Mouse (Mus musculus): Measurements from ENCODE around the gene Rem1. TPM values are rescaled to one million over a fixed set of nuclear protein-coding genes. Genes with fewer than 3 reads are reported as not detected.

The Rem1 gene
- total RNA-seq (2021) = under 1 TPM; 0.72 to 0.94 TPM
- long read RNA-seq, experiment 1 = 0 reads
- long read RNA-seq, experiment 2, partial matches to known transcripts = 0 of 2 reads
- long read RNA-seq, experiment 2, other reads (novel, unspliced or antisense) = 0 of 2 reads

DNA sequence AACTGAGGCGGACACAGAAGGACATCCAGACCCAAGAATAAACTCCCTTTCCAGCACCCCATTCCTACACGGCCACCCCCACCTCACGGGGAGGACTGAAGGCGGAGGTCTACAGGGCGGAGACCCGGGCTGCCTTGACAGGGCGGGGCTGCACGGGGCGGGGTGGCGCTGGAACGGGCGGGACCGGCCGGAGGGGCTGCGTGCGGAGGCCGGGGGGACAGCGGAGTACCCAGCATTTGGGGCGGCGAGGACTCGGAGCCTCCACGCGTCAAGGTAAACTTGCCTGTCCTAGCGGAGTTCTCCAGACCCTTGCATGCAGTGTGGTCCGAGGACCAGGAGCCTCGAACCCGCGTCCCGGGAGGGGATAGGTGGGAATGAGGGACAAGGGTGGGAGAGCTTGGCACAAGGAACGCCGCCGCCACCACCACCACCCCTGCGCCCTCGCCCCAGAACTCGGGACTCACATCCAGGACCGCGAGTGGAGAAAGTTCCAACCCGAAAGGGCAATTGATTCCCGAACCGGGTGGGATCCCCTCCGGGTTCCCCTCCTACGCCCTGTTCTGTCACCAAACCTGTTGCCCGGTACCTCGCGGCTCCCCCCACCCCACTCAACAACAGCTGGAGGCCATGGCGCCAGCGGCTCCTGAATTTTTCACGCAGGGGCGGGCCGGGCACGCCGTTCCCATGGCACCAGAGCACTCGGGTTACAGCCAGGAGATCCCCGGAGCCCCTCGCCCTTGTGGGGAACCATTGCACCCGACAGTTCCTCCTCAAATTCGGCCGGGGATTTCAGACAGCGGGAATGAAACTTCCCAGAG lies at the start of gene Rem1:
TSS of gene Rem1 (plus strand) at position 178 of the 818 bp plus-strand sequence.
- no peak for DNase-seq (ENCODE audit: low spot score in 2 of 2)

DNA sequence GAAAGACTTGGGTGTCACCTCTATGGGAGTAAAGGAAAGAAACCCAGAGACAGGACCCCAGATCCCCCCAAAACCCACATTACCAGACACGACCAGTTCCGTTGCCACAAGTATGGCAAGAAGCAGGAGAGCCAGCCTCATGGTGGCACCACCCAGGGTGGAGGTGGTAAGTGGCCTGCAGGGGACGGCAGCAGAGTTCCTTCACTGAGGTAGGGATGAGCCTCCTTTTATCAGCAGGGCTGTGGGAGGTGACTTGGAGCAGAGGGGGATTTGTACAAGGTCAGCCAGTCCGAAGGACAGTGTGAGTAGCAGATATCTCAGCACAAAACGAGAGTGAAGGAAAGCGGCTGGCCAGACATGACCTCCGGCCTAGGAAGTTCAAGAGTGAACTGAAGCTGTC lies 46.6 kb upstream of the Rem1 start, which contains the start of gene Defb19:
TSS of gene Defb19 (minus strand) at position 206 of the 400 bp plus-strand sequence.
- no peak for DNase-seq (ENCODE audit: low spot score in 2 of 2)

DNA sequence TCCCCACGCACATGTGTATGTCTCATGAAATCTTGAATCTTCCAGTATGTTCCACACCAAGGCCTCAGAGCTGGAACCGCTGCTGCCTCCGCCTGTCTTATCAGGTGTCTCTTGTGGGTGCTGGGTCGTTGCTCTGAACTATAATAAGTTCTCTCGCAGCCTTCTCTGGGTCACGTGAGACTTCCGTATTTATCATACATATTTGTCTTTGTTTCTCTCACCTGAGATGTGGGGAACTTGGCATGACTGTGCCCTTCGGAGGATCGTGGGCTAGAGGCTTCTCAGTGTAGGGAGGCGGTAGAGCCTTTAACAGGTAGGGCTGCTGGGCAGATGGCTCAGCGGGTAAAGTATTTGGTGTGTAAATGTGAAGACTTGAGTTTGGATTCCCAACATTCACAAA lies 46.1 kb upstream of the Rem1 start:
- DNase-seq (ENCODE audit: low spot score in 2 of 2) = no peak

DNA sequence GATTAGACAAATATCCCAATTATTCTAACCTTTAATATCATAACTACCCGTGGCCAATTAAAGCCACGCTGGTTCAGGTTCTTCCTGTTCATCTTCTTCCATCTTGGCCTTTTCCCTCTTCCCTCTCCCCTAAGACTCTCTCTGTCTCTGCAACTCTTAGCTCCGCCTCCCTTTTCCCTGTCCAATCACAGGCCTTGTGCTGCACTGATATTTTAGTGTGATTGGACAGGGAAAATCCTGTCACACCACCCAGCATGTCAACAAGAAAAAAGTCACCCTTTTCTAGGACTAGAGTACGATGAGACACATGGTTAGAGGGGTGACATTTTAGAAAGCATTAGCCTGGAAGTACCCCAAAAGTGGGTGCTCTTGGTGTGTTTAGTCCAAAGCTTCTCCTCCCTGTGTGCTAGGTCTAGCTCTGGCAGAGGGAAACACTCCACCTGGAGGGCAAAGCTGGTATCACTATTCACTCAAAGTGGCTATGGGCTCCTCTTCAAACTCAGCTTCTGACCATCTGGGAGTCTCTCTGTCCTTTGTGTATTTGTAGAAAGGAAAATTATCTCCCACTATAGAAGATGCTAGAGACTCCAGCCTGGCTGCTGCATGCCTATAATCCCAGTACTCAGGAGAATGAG lies 39.7 kb upstream of the Rem1 start:
- no peak for DNase-seq (ENCODE audit: low spot score in 2 of 2)

DNA sequence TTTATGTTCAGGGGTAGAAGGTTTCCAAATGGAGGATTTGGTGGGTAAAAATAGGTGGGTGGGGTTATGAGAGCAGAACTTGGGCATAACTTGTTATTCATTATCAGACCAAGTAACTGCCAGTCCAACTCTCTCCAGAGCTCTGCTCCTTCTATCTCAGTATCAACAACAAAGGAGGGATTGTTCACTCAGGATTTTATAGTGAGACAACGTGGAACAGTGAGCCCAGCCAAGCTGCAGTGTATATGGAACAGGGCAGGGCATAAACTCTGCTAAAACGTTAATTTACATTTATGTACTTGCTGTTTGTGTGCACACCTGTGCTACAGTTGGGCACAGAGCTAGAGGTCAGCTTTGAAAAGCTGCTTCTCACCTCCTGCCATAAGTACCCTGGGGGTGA lies 38.3 kb upstream of the Rem1 start:
- DNase-seq (ENCODE audit: low spot score in 2 of 2) = no peak

DNA sequence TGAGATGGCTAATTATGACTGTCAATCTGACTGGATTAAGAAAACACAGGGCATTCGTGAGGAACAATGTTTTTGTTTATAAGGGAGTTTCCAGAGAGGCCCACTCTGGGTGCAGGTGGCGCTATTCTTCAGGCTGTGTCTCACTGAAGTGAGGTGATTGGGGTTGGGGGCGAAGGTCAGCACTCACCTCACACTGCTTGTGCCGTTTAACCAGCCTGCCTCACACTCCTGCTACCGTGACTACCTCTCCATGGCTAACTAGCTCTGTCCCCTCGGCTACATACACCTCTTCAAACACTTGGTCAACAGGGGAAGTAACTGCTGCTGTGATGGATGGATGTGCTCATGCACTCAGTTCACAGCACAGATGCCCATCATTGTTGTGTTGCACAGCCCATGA lies 37.7 kb upstream of the Rem1 start:
- DNase-seq (ENCODE audit: low spot score in 2 of 2) = no peak

DNA sequence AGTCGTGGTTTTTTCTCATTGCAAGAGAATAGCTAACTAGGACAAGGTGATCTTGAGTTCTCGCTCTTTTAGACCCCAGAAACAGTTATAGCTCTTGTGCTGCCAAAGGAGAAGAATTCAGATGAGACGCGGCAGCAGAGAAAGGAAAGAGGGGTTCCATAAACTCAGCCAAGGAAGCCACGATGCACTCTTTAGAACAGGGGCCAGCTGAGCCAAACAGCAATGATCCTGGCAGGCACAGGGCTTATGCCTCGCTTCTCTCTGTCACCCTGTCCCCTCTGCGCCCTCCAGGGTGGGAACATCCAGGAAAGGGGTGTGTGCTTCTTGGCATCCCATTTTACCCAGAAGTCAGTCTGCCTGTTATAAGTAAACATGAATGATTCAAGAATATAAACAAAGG lies 27.5 kb upstream of the Rem1 start, which contains the start of gene Defb45:
TSS of gene Defb45 (minus strand) at position 101 of the 400 bp plus-strand sequence.
- DNase-seq (ENCODE audit: low spot score in 2 of 2) = no peak

DNA sequence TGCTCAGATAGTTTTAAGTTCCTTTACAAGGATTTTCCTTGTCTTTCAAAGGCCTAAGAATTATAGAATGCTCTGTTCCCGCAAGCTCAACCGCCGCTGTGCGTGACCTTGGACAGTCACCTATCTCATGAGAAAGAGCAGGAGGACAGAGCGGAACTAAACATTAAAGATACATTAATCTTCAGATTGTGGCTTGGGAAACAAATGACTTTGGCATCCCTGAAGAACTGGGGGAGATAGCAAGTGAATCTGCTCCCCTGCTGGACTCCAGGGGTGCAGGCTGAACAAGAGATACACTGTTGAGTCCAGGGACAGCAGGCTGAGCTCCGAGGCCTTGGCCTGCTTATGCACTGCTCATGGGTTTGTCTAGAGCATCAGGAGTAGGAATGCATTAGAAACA lies 26.7 kb upstream of the Rem1 start:
- no peak for DNase-seq (ENCODE audit: low spot score in 2 of 2)

DNA sequence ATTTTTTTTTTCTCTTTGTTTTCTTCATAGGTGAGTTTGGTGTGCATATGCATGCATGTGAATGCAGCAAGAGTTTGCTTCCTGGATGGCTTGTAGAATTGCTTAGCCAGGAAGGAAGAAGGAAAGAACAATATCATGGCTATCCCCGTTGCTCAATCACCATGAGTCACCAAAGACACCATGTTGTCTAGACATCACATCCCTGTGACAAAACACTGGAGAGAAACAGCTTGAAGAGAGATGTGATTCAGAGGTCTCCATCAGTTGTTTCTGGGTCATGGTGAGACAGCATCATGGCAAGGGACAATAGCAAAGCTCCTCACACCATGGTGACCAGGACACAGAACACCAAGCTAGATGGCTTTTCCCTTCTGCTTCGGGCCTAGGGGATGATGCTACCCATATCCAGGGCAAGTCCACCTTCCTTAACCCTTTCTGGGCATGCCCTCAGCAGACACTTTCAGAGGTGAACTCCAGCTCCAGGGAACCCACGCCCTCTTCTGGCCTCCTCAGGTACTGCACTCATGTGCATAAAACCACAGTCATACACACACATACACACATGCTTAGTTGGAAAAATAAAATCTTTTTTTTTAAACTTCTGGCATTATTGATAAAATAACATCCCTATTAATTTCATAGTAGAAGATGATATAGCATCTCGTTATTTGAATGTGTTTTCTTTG lies 25.3 kb upstream of the Rem1 start:
- no peak for DNase-seq (ENCODE audit: low spot score in 2 of 2)

DNA sequence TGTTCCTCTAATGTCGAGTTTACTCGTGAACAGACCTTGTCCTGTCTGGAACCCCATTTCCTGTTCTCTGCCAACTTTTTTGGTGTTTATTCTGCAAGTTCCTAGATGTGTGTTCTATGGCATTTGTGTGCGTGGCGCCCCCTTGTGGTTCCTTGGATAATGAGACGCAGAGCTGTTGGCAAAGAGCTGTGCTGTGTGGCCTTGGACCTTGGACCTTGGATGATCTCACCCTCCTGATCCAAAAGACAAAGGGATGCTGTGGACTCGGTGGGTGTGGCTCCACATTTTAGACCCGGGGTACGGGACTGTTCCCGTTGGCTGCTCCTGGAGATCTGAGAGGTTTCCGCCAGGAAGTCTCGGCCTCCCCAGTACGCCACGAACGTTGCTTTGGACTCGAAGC lies 22.7 kb upstream of the Rem1 start, which contains the start of gene Defb36:
TSS of gene Defb36 (plus strand) at position 271 of the 400 bp plus-strand sequence.
- DNase-seq (ENCODE audit: low spot score in 2 of 2) = peak; percentile 29 to 39

DNA sequence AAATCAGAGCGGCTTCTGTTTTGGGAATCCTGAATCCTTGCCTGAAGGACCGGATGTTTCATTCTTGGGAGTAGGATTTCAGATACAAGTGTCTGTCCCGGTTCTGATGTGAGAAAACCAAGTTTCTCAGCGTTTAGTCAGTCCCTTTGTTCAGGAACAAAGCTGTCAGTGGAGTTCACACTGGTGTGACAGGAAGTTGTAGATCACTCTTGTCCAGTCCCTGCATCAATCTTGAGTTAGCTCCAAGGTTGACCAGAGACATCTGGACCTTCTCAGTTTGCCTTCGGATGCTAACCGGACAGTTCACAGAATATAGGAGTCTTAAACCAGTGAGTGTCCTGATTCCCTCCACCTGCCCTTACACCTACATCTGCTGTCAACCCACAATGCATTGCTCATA lies 19.0 kb upstream of the Rem1 start:
- DNase-seq (ENCODE audit: low spot score in 2 of 2) = no peak

DNA sequence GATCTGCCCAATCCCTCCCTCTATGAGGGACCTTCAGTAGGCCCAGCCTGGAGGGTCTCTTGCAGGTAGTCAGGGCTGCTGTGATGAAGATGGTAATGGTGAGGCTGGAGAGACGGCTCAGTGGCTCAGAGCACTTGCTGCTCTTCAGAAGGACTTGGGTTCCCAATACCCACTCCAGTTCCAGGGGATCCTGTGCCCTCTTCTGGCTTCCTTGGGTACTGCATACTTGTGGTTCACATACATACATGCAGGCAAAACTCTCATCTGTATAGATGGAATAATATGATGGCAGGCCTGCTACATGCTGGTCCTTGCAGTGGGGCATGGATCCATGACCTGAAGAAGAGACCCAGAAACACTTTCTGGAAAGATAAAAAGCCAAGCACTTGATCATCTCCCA lies 18.0 kb upstream of the Rem1 start:
- DNase-seq (ENCODE audit: low spot score in 2 of 2) = no peak

DNA sequence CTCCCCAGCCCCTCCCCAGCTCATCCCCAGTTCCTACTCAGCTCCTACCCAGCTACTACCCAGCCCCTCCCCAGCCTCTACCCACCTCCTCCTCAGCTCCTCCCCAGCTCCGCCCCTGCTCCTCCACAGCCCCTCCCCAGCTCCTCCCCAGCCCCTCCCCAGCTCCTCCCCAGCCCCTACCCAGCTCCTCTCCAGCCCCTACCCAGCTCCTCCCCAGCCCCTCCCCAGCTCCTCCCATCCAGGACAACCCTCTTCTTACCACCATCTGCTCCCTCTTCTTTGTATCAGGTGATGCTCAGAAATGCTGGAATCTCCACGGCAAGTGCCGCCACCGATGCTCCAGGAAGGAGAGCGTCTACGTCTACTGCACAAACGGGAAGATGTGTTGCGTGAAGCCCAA lies 14.6 kb upstream of the Rem1 start:
- no peak for DNase-seq (ENCODE audit: low spot score in 2 of 2)

DNA sequence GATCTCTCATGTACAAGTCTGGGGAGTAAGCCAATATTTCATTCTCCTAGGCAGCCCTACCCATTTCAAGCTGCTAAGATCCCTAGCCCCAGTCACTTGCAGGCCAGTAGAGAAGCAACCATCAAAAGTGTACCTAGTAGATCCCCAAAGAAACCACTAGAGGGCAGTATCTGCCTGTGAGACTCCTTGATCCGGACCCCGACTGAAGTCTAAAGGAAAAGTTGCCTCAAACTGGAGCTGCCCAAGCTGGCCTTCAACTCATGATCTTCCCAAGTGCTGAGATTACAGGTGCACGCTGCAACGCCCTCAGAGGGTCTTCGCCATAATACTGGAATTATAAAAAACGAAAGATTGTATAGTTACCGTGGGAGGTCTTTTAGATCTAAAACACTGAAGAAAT lies 11.2 kb upstream of the Rem1 start:
- DNase-seq (ENCODE audit: low spot score in 2 of 2) = peak; percentile 47 to 60

DNA sequence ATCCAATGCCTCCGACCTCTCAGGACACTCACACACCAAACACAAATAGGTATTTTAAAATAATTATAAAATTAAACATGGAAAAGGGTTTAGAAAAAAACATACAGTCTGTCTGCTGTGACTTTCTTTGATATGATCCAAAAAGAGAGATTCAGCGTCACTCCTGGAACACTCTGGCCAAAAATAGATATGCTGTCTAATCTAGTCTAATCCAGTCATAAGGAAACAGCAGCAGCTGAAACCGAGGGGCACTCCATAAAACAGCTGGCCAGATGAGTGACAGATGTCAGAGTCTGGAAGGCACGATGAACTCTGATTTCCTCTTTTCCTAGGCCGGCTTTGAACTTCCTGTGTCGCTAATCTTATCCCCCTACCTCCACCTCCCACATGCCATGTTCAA lies 10.3 kb upstream of the Rem1 start:
- no peak for DNase-seq (ENCODE audit: low spot score in 2 of 2)

DNA sequence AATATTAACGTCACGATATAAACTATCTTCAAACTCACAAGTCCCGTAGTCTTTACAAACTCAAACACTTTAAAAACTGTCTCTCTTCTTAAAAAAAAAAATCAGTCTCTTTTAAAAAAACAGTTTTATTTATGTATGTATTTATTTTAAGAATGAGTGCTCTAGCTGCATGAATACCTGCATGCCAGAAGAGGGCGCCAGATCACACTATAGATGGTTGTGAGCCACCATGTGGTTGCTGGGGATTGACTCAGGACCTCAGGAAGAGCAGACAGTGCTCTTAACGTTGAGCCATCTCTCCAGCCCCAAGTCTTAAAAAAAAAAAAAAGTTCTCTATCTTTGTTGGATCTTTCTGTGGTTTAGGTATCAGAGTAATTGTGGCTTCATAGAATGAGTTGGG lies 9.4 kb upstream of the Rem1 start:
- DNase-seq (ENCODE audit: low spot score in 2 of 2) = no peak

DNA sequence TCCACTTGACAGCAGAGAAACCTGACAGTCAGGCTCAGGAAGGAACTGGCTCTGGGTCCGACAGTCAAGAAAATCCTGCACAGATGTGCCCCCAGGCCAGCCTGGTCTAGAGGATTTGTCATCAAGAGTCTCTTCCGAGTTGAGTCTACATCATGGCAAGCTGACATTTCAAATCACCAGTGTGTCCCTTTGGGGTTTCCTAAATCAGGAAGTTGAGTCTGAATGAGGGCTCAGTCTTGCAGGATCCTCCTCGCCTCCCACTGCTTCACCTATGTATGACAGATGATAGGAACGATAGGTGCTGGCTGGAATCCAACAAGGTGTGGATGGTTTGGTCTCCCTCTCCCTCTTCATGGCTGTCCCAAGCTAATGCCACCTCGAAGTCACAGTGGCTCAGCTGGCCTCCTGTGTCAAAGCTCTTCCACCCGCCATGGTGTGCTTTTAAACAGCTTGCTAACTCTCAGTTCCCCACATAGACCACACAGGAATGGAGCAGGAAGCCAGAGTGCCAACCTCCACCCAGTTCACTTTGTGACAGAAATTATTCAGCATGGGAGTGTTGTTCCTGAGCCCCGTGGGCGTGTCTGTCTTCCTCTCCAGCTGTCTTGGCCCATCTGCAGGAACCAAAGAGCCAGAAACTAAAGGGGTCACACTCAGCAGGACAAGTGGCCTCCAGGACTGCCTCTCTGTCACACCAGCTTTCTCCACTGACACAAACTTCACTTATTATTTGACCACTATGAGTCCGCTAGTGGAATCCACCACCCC lies 6.2 kb upstream of the Rem1 start:
- peak; percentile 17 to 43 for DNase-seq (ENCODE audit: low spot score in 2 of 2)

DNA sequence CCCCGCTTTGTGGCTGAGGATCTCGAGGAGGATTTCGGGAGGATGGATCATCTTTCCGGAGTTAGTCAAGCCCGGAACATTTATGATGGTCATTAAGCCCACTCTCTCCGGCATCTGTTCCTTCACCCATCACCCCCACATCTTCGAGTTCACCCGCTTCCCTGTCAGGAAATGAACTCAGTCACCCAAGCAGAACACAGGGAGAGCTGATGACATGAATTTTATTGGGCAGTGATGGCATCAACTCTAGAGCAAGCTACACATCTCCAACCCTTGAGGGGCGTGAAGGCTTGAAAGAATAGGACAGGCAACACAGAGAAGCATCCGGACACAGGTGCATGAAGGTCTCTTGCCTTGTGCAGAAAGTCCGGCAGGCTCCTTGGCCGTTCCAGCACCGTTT lies 4.6 kb upstream of the Rem1 start:
- no peak for DNase-seq (ENCODE audit: low spot score in 2 of 2)

DNA sequence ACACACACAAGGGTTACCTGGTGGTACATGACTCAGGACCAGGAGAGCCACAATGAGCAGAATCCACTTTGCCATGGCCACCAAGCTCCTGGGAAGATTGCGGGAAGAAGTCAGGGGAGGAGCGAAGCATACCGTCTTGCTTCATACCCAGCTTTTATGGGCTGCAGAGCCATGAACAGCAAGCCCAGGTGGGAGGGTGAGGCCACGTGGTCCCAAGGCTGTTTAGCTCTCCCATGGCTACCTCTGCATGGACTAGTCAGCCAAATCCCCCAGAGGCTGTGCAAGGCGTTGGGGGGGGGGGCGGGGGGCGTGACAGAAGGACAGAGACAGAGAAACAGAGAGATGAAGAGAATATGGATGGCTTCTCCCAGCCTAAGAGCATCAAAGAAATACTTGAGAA lies 3.8 kb upstream of the Rem1 start, which contains the start of gene Defb25:
TSS of gene Defb25 (minus strand) at position 101 of the 400 bp plus-strand sequence.
- DNase-seq (ENCODE audit: low spot score in 2 of 2) = no peak

DNA sequence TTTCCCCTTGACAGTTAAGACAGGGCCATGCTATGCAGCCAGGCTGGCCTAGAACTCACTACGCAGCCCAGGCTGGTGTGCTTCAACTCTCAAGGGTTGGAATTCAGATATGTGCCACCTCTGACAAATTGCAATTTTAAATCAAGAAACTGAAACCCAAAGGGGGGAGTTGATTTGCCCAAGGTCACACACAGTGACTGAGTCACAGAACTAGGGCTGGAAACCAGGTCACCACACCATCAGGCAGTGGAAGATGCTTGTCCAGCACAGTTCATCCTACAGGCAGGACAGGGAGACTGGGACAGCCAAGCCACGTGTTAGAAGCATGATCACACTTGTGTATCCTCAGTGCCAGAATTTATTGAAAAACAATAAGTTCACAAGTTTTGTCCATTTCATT lies 2.2 kb upstream of the Rem1 start:
- no peak for DNase-seq (ENCODE audit: low spot score in 2 of 2)

DNA sequence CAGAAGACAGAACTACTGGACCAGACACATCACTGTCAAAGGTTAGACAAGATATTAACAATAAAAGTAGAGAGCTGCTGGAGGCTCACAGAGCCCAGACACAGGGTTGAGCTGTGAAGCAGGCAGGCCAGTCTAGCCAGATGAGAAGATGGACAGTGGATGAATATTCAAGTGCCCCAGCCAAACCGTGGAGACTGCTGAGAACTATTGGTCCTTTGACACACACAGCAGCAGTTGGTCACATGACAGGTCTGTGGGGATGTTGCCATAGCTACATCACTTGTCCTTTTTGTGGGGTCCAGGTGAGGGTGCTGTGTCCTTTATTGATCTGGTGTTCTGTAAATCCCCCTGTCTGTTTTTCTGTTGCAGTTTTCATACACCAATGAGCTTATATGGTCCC lies 1.5 kb upstream of the Rem1 start:
- no peak for DNase-seq (ENCODE audit: low spot score in 2 of 2)
